Mouse (Mus musculus) layer of hippocampus, postnatal 14 days (tissue): ENCODE measurements at regions not wholly inside any gene's neighbourhood (a gene's known extent, or its start where the extent isn't known, plus 50 kb on each side); places are given as distances from the start of the nearest gene placed in this dataset.

Experiments used
- DNase-seq, 2 experiments: peaks; one replicate each; pipeline ENCODE4 v3.0.0; 2021 to 2022; ENCODE audit warnings: low spot score in 2 of 2, mixed read lengths in 1 of 2

DNA sequence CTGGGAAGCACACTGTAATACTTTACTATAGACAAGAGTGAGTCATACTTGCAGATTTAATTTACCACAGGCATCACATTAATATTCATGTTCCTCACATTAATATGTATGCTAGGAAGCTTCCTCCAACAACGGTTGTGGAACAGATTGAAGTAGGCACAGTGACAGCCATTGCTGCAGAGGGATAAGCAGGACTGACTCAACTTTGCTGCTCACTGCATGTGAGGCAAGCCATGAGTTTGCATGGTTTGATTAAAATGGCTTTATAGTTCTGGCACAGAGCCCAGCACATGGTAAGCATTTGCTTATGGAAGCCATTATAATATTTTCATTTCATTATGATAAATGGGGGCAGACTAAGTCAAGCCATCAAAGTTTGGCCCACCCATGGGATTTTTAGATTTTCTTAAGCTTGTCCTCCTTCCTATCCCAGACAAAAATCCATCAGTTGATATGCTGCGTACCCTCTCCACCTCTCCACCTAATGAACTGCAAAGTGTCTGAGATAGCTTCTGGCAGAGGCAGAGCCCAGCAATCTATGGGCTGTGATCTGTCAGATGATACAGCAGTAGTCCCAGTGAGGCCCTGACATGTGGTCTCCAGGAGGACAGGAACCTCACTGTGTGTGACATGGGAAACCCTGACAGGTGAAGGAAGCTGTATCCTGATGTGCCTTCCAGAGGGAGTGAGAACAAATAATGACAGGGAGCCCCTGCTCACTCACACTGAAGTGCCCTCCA is 109.6 kb upstream of the Arrdc4 start:
- peak in 1 of 2 experiments; percentile 76 for DNase-seq

DNA sequence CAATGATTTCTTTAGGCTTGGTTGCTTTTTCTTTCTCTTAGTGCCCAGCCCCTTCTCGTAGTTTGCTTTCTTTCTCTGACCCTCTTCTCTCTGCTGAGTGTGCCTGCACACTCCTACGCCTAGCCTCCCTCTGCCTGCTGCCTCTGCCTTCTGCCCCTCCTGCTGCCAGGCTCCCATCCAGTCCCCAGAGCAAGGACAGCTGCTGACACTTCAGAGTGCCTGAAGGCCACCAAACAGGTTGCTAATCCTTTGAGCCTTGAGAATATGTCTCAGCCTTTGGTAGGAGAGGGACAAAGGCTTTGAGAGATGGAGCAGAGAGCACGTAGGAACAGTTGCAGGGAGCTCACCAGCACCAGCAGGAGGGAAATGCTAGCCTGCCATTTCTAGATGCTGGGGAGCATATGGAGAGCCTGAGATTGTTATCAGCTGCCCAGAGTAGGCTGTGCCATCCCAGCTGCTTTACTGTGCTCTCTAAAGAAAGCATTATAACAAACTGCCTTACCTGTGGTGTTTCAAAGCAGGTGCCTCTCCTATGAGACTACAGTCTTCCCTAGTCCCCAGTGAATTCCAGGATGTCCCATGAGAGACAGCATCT is 103.0 kb upstream of the Arrdc4 start:
- DNase-seq, result peak; percentile 66 to 77

DNA sequence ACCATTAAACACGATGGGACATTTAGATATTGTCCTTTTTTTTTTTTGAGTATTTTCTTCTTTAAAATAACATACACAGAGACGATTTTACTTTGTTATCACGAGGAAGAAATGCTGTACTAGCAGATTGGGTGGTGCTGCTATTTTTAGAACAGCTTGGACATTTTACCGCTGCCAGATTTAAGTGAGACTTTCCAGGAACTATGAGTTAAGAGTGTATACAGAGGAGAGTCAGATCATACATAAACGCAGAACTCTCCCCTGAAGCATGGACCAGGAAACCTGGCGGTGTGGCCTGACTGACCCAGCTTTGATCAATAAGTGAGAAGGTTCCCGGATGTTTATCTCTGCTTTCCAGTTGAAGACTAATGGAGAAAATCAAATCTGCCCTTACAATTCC is 95.6 kb upstream of the Arrdc4 start:
- no peak for DNase-seq

DNA sequence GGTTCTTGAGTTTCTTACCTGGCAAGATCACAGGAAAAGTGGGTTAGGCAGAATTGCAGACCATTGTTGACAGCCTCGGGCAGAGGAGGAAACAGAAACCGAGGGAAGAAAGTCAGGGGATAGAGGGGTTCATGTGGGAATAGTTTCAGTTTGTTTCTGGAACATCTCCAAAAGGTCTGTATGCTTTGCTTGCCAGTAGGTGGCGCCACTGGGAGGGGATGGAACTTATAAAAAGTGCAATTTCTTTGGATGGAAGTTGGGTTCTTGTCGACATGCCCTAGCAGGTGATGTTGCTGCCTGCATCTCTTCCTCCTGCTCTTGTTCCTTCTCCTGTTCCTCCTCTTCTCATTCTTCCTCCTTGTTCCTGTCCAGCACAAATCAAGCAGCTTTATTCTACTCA is 94.3 kb upstream of the Arrdc4 start:
- no peak for DNase-seq

DNA sequence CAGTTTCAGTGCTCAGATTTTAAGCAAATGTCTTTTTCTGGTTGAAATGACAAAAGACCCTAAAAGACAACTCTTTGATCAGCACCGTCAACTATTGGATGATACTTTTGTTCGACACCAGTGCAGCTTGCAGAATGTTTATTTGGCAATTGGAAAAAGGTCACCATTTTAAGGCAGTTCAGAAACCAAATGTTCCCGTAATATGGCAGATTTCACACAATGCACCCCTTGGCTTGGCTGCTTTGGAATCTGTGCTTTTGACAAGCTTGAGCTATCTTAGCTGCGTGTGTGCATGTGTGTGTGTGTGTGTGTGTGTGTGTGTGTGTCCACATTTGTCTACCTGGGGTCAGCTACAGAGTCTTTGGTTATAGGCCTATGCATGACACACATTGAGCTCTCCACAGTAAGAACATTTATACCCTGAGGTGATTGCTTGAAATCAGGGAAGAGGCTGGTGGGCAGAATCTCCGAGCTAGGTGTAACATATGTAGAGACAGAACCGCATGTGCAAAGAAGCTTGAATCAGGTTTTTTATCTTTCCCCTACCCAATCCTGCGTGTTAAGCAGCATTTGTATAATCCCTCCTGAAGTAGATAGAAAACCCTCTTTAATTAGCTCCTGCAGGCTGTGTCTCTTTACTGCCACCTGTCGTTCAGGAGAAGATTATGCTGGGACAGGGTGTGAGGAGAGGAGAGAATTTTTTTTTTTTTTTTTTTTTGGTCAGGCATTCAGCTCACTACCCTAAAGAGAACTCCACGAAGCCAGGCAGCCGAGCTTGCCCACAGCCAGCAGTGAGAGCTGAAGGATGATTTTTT is 85.1 kb upstream of the Arrdc4 start:
- peak; percentile 63 to 84 for DNase-seq

DNA sequence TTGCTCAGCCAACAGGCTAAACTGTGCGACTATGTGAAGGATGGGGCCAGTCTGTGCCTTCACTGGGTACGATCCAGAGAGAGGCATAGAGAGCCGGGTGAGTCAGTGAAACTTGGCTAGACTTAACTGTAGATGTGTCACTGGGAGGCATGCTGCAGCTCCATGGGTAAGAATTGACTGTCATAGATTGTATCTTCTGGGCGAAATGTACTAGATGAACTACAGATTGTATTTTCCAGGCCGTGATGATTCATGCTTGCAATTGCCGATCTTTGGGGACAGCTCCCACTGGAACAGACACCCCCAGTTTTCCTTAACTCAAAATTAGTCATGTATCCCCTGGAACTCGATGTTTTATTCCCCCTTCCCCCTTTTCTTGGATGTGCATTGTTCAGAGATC is 84.5 kb upstream of the Arrdc4 start:
- peak; percentile 52 to 70 for DNase-seq

DNA sequence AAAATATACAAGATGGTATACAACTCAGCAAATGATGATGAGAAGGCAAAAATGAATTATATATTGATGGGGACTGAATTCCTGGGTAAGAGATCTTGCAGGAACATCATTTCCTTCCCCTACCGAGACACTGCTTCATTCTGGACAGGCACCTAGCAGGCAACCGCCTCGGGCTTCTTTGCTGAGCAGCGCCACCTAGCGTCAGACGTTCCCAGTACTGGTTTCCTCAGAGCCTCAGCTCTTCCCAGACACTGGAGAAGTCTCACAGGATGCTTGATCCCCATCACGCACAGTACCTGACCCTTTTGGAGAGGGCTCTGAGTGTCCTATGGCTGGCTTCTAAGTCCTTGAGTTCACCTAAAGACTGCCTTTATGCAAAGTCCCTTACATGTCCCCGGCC is 80.8 kb upstream of the Arrdc4 start:
- DNase-seq, result peak; percentile 77 to 86

DNA sequence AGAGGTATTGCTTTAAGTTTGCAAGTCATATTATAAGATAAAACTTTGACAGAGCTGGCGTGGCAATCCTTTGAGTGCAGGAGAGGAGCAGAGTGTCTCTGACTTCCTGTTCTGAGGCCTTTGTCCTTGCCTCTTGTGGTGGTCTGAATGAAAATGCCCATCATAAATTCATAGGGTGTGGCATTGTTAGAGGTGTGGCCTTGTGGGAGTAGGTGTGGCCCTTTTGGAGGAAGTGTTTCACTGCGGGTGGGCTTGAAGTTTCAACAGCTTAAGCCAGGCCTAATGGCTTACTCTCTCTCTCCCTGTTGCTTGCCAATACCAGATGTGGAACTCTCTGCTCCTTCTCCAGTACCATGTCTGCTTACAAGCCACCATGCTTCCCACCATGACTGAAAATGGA is 75.4 kb upstream of the Arrdc4 start:
- no peak for DNase-seq

DNA sequence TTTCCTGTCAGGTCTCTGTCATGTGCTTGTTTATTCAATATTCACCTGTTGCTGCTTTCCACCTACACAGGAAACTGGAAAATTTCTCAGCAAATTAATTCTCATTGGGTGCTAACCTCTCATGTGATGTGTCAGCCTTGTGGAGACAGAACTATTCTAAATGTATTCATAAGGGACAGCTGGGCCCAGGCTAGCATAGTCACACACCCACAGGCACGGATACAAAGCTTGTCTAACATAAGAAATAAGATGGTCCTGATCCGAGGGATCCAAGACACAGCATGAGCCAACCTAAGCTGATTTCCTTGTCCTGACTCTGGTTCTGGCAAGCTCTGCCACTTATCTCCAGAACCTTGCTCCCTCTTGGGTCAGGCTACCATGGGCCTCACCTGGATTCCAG is 74.6 kb upstream of the Arrdc4 start:
- DNase-seq, result no peak

DNA sequence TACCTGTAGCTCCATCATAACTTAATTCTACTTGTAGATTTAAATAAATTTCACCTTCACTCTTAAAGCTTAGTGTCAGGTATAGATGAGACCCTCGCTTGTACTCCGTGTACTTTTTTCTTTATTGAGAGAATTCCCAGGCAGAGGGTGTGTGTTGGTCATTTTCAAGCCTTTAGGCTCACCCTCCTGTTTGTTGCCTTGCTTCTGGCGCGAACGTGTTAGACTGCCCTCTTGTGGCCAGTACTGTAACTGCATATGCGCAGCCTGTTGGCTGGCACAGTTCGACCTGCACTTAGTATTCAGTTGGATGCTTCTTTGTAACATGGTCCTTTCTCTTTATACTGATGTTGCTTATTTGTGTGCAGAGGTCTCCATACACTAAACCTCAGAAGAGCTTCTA is 74.1 kb upstream of the Arrdc4 start:
- peak; percentile 38 to 58 for DNase-seq

DNA sequence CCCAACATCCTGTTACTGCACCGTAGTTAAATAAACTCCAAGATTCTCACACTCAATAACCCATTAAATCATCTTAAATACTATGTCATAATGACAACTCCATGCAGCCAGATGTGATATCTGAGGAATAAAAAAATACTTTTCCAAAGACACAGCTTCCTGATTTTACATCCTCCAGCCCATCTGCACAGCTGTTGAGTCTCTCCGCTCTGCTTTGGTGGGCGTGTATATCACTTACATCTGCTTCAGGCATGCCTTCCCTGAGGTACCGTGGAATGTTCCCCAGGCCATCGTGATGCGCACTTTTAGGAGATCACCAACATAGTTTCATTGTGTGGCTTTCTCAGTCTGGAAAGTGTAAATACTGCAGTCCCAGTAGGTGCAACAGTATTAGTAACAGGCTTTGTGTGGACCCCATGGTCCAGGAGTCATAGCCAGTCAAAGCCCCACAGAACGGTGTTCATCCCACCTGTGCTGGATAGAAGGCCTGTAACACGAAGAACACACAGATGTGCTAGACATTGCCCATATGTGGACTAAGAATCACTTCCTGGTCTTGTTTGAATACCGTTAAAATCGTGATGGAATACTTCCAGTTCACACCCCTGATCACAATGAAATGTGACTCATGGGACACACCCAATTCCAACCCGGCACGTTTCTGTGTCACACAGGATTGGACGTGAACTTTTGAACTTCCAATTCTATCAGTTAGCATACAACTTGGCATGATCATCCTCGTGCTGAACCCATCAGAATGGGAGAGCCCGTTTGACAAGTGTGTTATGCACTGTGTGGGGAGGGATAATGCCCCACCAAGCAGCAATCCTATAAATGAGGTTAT is 66.0 kb upstream of the Arrdc4 start:
- no peak for DNase-seq

DNA sequence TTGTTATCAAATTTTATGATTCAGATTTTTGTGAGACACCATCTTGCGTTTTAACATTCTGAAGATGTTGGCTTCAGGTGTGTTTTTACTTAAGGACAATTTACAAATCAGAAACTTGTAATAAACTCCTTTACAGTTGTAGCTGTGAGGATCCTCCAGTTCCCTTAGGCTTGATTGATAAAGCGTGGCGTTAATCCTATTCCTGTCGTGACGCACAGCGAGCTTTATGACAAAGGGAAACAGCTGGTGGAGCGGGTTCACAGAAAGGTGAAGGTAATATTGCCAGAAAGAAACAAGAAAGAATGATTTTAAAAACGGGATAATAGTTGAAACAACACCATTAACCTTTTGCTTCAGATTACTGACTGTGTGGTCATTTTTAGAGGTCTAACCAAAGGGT is 60.7 kb upstream of the Arrdc4 start:
- DNase-seq, result no peak
